Mouse (Mus musculus): Measurements from ENCODE around the gene Taok1.
A peak's percentile ranks its signal among the peaks of the same experiment; 100 is the strongest.

Taok1 gene

DNA sequence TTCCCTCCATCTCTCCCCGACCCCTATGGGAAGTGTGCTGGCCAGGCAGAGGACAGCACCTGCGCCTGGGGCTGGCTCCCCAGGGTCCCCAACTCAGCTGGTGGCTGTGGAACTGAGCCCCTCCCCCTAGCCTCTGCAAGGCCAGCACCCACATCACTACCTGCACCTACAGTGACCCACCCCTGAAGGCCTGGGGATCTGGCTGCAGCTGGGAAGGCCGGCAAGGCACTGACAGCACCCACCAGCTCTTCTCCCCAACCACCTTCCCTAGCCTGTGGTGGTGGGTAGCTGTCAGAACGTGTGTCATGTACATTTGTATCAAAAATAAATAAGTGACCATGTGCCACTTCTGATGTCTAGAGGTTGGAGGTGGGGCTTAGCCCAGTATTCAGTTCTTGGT lies 100.2 kb downstream of the Taok1 start:
- DNase-seq = no peak

DNA sequence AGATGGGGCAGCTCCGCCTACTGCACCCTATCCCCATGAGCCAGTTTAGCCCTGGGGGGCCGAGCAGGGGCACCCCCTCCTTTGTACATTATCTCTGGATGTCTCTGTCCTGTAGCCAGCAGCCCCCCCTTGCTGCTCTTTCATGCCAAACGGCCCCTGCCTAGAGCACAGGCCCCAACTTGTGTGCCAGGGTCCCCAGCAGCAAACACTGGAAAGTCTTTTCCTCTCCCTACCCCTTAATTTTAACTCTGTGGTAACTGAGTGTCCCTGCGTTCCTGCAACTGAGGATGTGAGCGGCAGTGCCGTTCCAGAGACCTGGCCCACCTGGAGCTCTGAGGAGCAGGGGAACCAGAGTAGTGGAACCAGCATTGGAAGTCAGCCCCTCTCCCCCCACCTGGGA lies 100.7 kb downstream of the Taok1 start:
- no peak for DNase-seq

DNA sequence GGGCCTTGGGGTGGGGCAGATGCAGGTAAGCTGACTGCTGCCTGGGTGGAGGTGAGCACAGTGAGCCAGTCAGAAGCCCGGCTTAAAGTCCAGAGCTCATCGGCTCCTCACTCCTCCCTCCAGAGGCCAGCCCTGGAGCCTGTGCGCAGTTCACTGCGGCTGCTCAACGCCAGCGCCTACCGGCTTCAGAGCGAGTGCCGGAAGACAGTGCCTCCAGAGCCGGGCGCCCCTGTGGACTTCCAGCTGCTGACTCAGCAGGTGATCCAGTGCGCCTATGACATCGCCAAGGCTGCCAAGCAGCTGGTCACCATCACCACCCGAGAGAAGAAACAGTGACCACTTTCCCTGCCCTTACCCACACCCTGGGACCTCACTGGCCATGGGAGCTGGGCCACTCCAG lies 101.3 kb downstream of the Taok1 start:
- no peak for DNase-seq

DNA sequence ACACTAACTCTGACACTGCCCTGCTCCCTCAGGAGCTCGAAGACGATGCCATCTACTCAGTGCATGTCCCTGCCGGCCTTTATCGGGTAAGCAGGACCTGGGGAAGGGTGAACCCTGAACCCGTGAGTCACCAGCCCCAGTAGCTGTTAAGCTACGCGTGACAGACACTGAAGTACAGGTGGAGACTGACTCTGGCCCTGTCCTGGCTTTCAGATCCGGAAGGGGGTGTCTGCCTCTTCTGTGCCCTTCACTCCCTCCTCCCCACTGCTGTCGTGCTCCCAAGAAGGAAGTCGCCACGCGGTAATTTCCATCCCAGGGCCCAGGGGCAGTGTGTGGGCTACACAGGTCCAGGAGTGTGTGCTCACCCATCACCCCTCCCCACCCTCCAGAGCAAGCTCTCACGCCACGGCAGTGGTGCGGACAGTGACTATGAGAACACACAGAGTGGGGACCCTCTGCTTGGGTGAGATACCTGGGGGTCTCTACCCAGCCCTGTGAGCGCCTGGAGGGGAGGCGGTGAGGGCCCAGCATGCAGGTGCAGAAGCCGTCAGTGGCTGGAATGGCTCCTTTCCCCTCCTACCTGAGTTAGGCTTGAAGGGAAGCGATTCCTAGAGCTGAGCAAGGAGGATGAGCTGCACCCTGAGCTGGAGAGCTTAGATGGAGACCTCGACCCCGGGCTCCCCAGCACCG lies 102.2 kb downstream of the Taok1 start:
- no peak for DNase-seq

DNA sequence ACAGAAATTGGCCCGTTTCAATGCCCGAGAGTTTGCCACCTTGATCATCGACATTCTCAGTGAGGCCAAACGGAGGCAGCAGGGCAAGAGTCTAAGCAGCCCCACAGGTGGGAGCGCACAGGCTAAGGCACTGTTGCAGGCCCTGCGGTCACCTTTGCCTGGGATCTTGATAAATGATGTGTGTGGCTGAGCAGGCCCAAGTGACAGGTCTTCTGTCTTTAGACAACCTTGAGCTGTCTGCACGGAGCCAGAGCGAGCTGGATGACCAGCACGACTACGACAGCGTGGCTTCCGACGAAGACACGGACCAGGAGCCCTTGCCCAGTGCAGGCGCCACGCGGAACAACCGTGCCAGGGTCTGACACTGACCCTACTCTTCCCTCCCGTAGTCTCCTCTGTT lies 103.2 kb downstream of the Taok1 start:
- no peak for DNase-seq

DNA sequence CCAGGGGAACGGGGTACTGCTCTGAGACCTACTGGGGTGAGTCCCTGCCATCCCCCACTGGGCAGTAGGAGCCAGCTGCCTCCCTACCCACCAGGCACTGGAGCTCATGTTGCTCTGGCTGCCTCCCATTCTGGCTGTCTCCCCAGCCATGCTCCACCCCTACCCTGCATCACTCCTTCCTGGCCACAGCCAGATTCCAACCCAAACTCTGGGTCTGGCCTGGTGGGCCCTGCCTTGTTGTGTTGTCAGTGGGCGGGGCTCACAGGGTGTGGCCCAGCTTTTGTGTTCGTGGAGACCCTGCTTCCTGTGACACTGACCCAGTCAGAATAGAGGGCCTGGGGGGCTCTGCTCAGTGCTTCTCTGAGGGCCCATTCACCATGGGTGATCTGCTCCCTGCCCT lies 104.1 kb downstream of the Taok1 start:
- DNase-seq = no peak

DNA sequence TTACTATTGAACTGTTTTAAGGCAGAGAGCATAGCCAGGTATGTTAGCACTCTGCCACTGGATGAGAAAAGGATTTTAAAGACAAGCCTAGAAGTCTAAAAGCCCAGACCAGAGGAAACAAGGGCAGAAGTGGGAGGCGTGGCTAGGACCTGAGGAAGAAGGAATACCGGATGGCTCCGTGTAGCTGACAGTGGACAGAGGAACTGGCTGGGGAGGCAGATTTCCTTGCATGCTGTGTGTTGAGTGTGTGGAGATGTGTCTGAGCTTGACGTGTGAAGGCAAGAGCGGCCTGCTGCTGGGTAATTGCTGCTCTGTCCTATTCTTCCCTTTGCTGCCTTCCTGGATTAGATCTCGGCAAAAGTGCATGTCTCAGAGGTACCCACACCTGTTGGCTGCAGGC lies 105.1 kb downstream of the Taok1 start:
- DNase-seq = no peak

DNA sequence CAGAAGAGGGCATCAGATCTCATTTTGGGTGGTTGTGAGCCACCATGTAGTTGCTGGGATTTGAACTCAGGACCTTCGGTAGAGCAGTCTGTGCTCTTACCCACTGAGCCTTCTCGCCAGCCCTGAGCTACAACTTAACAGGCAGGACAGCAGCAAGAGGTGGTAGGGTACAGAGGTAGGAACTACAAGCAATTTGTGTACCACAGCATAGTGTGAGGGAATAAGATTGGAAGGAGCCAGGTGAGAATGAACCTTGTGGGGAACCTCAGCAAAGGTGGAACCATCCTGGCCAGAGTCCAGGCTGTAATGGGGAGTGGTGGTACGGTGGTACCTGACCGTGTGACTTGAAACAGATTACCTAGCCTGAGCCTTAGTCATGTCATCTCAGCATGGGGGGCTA lies 105.6 kb downstream of the Taok1 start:
- no peak for DNase-seq

DNA sequence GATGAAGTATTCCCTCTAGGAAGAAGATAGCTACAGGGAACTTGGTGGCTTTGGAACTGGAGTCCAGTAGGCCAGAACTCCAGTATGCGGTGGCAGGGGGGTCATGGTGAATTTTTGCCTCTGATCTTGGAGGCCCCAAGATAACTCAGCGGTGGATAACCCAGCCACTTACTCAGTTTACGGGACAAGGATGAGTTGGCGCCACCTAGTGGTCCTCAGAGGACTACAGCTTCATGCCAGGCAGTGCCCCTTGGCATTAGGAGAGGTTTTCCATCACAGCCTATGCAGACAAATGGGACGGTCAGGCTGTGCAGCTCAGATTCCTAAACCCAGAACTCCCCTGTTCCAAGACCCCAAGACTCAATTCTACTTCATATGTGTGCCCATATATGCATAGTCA lies 106.2 kb downstream of the Taok1 start:
- DNase-seq = peak; percentile 78

DNA sequence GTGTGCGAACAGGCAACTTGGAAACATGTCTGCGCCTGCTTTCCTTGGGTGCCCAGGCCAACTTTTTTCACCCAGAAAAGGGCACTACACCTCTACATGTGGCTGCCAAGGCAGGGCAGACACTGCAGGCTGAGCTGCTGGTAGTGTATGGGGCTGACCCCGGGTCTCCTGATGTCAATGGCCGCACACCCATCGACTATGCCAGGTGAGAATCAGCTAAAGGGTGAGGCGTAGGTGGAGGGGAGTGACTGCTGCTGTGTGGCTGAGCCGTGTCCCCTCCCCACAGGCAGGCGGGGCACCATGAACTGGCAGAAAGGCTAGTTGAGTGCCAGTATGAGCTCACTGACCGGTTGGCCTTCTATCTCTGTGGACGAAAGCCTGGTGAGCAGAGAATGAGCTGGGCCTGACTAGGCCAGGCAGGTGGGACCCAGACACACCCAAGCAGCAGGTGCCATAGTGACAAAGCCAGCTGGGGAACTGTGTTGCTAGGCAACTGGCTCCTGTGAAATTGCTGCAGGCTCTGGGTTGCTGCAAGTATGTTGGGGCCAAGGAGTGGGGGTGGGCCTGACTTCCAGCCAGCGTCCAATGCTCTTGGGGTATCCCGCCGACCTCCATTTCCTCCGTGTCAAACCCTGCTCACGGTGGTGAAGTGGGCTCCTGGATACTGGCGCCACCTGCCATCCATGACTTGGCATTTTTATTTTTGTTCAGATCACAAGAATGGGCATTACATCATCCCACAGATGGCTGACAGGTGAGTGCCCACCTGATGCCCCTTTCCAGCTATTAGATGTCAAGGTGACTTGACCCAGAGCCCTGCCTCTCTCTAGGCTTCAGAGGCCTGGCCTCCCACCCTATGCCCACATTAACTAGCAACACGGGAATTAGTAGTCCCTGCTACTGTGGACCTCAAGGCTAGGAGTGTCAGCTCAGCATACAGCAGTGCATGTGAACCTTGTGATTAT lies 107.0 kb downstream of the Taok1 start:
- no peak for DNase-seq

DNA sequence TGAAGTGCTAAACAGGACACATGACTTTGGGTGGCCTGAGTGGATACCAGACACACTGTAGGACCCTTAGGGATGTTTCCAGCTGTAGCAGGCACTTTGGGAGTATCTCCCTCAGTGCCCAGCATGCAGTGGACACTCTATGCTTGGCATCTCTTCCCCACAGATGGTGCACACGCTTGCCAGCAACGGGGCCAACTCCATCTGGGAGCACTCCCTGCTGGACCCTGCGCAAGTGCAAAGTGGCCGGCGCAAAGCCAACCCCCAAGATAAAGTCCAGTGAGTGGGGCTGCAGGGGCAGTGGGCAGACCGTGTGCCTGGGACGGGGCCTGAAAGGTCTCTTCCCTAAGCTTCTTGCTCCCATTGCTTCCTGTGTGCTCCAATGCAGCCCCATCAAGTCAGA lies 108.3 kb downstream of the Taok1 start:
- DNase-seq = no peak

DNA sequence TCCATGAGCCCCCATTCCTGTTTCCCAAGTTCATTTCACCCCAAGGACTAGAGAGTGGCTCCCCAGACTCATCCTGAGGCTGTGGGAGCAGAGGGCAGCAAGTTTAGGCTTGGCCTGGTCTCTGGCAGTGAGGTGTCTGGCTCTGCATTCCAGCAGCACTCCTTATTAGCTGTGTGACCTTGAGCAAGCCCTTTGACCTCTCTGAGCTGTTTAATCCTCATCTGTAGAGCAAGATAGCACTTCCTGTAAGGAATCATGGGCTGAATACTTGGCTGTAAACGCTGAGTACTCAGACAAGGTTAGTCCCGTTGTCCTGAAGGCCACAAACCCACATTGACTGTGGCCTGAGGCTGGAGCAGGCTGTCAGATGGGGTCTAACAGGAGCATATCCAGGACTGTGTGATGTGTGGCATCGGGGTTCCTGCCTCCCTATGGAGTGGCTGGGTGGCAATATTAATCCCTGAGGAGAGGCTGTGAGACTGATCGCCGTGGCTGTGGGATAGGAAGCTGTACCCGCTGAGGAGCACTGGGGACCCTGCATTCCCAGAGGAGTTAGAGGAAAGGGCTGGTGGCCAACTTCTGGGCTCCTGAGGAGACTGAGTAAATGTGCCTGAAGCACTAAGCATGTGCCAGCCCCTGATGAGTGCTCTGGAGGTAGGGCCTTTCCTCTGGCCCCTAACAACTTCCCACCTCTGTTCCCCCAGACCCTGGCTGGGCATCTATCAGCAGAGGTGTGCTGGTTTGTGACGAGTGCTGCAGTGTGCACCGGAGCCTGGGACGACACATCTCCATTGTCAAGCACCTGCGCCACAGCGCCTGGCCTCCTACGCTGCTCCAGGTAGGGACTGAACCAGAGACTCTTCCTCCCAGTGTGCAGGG lies 109.1 kb downstream of the Taok1 start:
- DNase-seq = no peak

DNA sequence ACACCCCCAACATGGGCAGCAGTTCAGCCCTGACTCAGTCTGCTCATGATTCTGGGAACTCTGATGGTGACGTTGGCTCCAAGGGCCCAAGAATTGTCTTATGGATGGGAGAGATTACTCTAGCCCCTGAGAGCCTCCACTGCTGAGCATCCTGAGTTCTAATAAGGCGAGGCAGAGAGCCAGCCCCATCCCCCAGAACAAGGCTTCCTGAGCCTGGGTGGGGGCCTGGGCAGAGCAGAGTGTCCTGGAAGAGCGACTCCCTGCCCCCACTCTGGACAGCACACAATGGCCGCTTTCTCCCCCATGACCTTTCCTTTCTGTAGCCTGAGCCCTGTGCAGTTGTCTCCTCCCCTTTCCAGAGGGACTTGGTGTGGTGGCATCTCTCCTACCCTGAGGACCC lies 109.8 kb downstream of the Taok1 start:
- DNase-seq = no peak

DNA sequence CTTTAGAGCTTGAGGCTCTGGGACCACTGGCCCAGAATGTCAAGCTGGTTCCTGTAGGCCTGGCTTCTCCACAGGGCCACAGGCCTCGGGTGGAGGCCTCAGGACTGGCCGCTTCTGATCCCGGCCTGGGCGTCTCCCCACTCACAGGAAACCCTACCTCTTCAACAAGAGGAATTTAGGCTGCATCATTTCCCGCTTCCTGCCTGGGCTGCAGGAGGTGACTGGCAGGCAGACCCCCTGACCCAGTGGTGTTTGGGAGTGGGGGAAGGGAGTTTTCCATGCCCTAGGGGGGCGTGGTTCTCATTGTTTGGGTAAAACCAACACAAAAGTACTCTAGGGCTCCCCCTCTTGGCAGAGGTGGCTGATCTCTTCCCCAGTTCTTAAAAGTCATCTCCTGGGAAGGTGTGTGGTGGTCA lies 110.3 kb downstream of the Taok1 start:
- peak; percentile 69 for DNase-seq

DNA sequence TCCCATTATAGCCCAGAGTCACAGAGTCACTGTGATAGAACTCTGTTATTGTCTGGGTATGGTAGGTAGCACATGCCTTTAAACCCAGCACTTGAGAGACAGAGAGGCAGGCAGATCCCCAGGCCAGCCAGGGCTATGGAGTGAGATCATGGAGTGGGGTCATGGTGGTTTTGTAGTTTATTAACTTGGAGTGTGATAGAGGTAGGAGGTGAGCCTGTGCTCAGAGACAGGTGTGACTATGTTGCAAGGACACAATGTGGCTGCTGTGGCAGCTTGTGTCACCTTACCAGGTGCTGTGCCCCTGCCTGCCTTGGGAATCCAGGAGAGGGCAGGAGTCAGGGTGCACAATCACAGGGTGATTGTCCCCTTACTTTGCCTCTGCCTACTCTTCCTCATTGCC lies 112.1 kb downstream of the Taok1 start:
- no peak for DNase-seq

DNA sequence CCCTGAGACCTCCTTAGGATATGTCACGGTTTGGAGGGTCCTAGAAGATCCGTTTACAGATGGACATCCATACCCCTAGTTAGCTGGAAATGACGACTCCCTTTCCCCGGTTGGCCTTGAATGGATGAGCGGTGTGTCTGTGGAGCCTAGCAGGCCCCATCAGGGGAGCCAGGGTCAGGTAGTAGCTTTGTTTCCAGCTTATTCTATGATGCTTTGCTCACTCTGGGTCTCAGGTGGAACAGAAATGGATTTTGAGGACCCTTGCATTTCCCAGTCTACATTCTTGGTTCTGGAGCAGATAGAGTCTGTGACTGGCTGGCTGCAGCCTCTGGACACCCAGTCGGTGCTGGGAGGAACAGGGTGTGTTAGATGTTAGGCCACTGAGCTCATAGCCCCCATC lies 112.8 kb downstream of the Taok1 start:
- no peak for DNase-seq

DNA sequence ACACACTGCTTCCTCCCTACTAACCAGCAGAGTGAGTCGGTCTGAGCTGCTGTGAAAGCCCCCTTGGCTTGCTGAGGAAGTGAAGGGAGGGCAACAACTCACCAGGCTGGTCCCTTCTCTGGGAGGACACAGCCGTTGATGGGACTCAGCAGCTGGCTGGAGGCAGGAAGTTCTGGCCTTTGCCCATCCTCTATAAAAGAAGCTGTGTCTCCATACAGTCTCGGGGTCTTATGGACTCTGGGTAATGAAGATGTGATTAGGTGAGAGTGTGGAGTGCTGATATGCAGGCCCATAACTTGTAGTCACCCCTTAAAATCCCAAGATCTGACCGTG lies 113.3 kb downstream of the Taok1 start:
- DNase-seq = no peak

DNA sequence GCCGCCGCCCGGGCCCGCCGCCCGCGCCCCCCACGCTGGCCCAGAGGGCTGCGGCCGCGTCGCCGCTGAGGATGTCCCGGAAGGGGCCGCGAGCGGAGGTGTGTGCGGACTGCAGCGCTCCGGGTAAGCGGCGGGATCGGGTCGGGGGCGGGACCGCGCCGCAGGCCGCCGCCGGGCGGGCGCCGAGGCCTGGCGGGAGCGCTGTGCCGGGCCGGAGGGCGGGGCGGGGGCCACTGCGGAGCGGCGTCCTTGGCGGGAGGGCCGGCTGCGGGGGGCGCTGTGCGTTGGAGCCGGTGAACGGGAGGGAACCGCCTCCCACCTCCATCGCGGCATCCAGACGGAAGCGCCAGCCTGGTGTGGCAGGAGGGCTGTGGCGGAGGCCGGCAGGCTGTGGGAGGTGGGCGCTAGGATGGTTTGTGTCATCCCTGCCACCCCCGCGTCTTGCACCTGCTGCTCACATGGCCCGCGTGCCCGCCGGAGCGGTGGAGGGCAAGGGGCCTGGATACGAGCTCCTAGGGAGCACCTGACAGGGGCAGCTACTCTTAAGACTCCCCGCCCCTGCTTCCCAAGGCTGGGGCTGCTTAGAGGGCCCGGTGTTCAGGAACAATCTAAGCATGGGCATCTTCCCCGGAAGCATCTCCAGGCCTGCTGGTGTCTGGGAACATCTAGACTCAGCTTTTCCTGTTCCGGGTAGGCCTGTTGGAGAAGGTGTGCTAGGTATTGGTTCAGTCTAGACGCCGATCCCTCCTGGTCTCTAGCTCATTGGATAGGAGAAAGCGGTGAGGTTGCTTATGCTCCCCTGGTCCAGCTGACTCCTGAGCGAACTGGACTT lies 113.9 kb downstream of the Taok1 start, which contains the start of gene Git1:
Gene Git1 (plus strand): TSS at position 51 of the 832 bp plus-strand sequence.
- peak; percentile 65 for DNase-seq

DNA sequence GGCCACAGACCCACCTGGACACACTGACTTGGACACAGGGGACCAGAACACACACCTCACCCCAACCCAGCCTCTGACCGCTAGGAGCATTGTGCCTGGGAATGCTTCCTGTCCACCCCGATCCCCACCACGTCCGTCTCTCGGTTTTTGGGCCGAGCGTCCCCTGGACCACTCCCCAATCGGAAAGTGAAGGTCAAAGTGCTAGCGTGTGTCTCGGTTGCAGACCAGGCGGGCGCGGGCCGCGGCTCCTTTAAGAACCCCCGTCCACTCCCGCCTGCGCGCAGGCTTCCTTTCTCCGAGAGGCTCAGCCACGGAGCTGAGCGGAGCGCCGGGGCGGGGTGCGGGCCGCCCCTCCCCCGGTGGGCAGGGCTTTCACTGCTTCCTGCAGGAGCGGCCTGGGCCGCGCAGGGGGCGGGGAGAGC lies 114.7 kb downstream of the Taok1 start:
- DNase-seq = peak; percentile 93

DNA sequence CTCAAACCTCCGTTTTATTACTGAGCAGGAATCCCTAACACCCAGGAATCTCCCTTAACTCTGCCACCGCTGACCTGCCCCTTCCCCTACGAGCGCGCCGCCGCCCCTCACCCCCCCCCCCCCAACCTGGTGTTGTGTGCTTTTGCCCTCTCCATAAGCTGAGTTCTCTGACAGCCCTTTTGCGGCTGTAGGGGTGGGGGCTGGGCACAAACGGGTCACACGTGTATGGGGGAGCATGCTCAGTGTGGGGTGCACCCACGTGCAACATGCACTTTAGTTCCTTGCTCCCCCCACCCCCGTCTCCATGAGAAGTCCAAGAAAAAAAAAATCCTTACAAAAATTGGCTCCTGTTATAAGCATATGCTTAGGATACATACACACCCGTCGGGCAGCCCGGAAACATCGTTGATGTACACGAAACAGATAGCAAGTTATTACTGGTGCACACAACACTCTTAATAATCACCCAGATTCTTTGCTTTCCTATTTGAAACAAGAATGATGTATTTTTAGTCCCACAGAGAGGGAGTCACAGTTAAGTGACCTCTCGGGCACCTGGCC lies 115.2 kb downstream of the Taok1 start:
- peak; percentile 66 for DNase-seq

DNA sequence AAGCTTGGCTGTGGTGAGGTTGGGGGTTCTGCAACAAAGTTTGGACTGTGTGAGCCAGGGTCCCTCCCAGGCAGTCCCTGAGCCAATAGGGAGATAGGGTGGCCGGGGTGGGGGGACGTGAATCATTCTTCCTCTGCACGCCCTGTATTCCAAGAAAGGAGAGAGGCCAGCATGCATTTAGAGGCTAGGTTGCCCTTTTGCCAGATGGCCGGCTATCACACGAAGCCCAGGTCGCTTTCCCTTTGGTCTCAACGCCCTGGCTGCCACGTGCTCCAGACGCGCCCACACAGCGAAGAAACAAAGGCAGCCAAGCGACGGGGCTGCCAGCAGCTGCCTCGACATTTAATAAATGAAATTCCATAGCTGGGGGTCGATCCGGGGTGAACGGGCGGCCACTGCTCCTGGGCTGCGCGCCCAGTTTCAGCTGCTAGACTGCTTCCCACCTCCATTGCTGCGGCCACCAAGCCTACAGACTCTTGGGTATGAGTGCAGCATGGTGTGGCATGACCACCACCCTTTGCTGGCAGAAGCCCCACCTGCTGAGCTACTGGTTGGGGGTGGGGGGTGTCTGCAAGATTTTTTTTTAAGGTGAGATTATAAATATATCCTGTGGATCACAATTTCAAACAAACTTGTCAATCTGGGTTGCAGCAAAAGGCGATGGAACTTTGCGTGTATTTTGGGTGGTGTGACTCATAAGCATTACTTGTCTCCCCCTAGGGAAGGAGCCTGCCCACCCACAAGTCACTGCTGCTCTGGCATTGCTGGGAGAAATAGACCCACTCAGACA lies 115.9 kb downstream of the Taok1 start:
- peak; percentile 40 for DNase-seq

All from thymus, postnatal 25 days (tissue).